Mouse (Mus musculus) erythroblast, embryonic 14.5 days (primary cell): ENCODE results near the gene Ttc1. TPM values are rescaled to one million over a fixed set of nuclear protein-coding genes. Genes with fewer than 3 reads are reported as not detected.

ENCODE experiments used
- H3K27me3 ChIP-seq: 2 replicates; pipeline ENCODE4 v1.6.1; 2012; ENCODE audit warnings: inconsistent platforms; ENCODE audit not compliant: control insufficient read depth
- H3K36me3 ChIP-seq: 2 replicates; pipeline ENCODE4 v1.6.1; 2012; ENCODE audit warnings: mild to moderate bottlenecking, inconsistent platforms; ENCODE audit not compliant: control insufficient read depth
- H3K4me1 ChIP-seq: 2 replicates; pipeline ENCODE4 v1.6.1; 2012; ENCODE audit warnings: inconsistent platforms; ENCODE audit not compliant: control insufficient read depth
- H3K4me3 ChIP-seq: replicated peaks from 2 replicates; pipeline ENCODE3; 2012; ENCODE audit warnings: moderate library complexity, mild to moderate bottlenecking, inconsistent platforms
- H3K9me3 ChIP-seq: 2 replicates; pipeline ENCODE4 v1.6.1; 2012; ENCODE audit warnings: low read length, inconsistent platforms, mixed read lengths; ENCODE audit not compliant: control insufficient read depth
- GATA1 ChIP-seq: IDR thresholded peaks from 2 replicates; pipeline ENCODE4 v1.6.1; 2012; ENCODE audit warnings: low read length, inconsistent platforms, mixed read lengths
- TAL1 ChIP-seq: IDR thresholded peaks from 3 replicates; pipeline ENCODE4 v1.6.1; 2012; ENCODE audit warnings: low read length, inconsistent platforms, mixed read lengths
- polyA plus RNA-seq: library from polyadenylated mRNA; stranded (reverse); fragments of >175 nt; gene quantifications from 2 replicates; pipeline ENCODE4 v1.2.3, GENCODE M21; 2012

The Ttc1 gene
- polyA plus RNA-seq, 1 experiment: 1.1 TPM

DNA sequence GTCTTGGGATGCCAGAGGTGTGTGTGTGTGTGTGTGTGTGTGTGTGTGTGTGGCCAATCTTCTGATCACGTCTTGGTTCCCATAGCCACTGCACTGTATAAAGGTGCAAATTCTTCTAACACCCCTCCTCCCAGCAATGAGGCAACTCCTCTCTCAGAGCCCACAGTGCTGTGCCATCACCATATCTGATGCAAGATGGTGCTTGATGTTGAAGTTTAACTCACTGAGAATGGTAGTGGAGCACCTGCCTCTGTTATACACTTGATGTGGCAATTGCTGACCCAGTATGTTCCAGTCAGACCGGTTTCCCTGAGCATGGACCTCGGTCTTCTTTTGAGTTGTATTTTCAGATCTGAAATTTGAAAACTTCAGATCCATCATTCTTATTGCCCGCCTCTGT lies 22.3 kb upstream of the Ttc1 start:
- H3K4me1 ChIP-seq: peaks cover 4% of the 10 kb centered on the region
- H3K4me3 ChIP-seq: no peak overlapping the region
- peaks cover 27% of the 10 kb centered on the region for H3K27me3 ChIP-seq
- no peak for TF ChIP-seq TAL1
- TF ChIP-seq GATA1: no peak
- no peaks in the 10 kb centered on the region for H3K36me3 ChIP-seq
- no peaks in the 10 kb centered on the region for H3K9me3 ChIP-seq

GRCm38 (mm10) chr11:43767749-43768148 lies 19.9 kb upstream of the Ttc1 start:
- peaks cover 25% of the 10 kb centered on the region for H3K27me3 ChIP-seq
- no peaks in the 10 kb centered on the region for H3K9me3 ChIP-seq
- H3K4me1 ChIP-seq: peaks cover 4% of the 10 kb centered on the region
- no peak overlapping the region for H3K4me3 ChIP-seq
- TF ChIP-seq TAL1 (no peak), GATA1 (no peak)
- H3K36me3 ChIP-seq: no peaks in the 10 kb centered on the region

DNA sequence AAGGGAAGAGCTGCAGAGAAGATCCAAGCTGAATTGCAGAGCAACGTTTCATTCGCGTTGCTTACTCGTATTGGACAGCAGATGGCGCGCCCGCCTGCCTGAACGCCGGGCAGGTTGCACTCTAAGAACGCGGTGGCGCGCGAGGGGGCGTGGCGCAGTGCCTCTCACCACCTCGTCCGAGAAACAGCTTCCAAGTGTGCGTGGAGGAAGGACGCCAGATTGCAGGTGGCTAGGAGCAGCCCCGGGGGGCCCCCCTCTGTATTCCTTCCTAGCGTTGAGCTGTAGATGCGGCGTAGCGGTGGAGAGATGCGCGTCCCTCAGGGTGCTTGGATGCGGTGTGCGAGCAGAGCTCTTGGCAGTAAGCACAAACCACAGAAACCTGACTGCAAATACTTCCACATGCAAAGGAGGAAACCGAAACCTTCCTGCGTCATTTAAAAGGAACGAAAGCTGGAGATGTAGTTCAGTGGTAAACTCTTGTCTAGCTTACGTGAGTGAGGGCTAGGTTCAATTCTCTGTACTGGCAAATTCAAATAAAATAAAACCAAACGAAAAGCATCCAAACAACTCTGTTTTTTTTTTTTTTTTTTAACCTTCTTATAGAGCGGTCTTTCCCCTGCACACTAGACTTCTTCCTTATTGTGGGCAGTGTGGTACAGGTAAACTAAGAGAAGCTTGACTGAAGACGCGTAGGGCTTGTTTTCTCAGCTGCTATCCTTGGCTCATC lies 19.3 kb upstream of the Ttc1 start:
- H3K36me3 ChIP-seq: no peaks in the 10 kb centered on the region
- peaks cover 4% of the 10 kb centered on the region for H3K4me1 ChIP-seq
- TF ChIP-seq TAL1 (no peak), GATA1 (no peak)
- peaks cover 28% of the 10 kb centered on the region for H3K27me3 ChIP-seq
- H3K4me3 ChIP-seq: peak overlapping the region; percentile 9
- no peaks in the 10 kb centered on the region for H3K9me3 ChIP-seq

DNA sequence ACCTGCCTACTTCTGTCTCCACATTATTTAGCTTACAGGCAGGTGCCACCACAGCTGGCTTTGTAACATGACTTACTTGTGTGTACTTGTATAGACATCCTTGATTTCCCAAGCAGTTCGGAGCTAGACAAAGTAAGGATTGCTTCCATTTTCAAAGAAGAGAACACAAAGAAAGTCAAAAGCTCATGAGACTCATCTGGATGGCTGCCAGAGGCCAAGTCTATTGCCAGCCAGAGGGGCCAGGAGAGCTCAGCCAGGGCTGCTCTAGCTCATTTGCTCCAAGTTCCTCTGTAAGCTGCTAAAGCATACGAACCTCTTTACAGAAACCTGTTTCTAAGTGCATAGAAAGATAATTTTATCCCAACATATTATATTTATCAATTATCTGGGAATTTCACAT lies 10.6 kb upstream of the Ttc1 start:
- H3K27me3 ChIP-seq: peaks cover 16% of the 10 kb centered on the region
- H3K9me3 ChIP-seq: no peaks in the 10 kb centered on the region
- H3K4me3 ChIP-seq: no peak overlapping the region
- H3K4me1 ChIP-seq: no peaks in the 10 kb centered on the region
- no peaks in the 10 kb centered on the region for H3K36me3 ChIP-seq
- TF ChIP-seq GATA1: no peak
- TF ChIP-seq TAL1: no peak

DNA sequence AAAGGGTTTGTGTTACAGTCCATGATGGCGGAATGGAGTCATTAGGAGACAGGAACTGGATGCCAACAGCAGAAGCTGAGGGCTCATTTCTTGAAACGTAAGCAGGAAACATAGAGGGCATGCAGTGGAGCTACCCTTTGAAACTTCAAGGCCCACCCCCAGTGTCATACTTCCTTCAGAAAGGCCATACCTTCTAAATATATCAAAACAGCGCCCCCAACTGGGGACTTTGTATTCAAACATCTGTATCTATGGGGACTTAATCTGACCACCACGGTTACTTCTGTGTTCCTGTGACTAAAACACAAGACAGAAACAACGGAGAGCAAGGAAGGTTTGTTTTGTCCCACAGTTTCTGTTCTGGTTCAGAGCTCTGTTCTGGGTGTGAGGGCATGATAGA lies 7.6 kb upstream of the Ttc1 start:
- Histone ChIP-seq H3K9me3 (no peaks in the 10 kb centered on the region), H3K4me1 (no peaks in the 10 kb centered on the region), H3K27me3 (peaks cover 12% of the 10 kb centered on the region), H3K4me3 (no peak overlapping the region), H3K36me3 (no peaks in the 10 kb centered on the region)
- TF ChIP-seq TAL1: no peak
- no peak for TF ChIP-seq GATA1

DNA sequence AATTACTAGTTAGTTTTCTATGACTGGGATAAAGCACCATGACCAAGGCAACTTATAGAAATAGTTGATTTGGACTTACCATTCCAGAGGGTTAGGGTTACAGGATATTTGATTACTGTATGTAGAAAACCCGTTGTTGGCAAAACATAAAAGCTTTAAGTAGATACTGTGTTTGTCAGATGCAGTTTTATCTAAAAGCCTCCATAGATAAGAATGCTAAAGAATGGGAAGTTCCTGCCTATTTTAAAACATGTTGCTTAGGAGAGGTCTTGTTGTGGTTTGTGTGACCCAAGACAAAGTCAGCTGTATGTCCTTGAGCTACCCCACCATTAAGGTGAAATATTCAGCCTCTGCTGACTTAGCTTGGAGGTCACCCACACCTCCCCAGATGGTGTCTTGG lies 6.8 kb upstream of the Ttc1 start:
- H3K9me3 ChIP-seq: no peaks in the 10 kb centered on the region
- H3K36me3 ChIP-seq: no peaks in the 10 kb centered on the region
- H3K27me3 ChIP-seq: peaks cover 12% of the 10 kb centered on the region
- no peak overlapping the region for H3K4me3 ChIP-seq
- no peak for TF ChIP-seq TAL1
- no peak for TF ChIP-seq GATA1
- H3K4me1 ChIP-seq: no peaks in the 10 kb centered on the region

- no peak for TF ChIP-seq GATA1
- TF ChIP-seq TAL1: no peak
- Histone ChIP-seq H3K27me3 (peaks cover 12% of the 10 kb centered on the region), H3K36me3 (no peaks in the 10 kb centered on the region), H3K4me1 (peaks cover 13% of the 10 kb centered on the region), H3K4me3 (no peak overlapping the region), H3K9me3 (no peaks in the 10 kb centered on the region)
Measured at GRCm38 (mm10) chr11:43751542-43751941, 3.7 kb upstream of the Ttc1 start.

GRCm38 (mm10) chr11:43728737-43729301 lies 19.0 kb downstream of the Ttc1 start:
- Histone ChIP-seq H3K4me3 (no peak overlapping the region), H3K4me1 (no peaks in the 10 kb centered on the region; the same call in 1 of the 2 replicates), H3K36me3 (peaks cover 71% of the 10 kb centered on the region), H3K9me3 (no peaks in the 10 kb centered on the region), H3K27me3 (no peaks in the 10 kb centered on the region)
- TF ChIP-seq GATA1: no peak
- no peak for TF ChIP-seq TAL1

- no peaks in the 10 kb centered on the region for H3K9me3 ChIP-seq
- no peak for TF ChIP-seq TAL1
- no peak for TF ChIP-seq GATA1
- no peaks in the 10 kb centered on the region for H3K27me3 ChIP-seq
- peaks cover 69% of the 10 kb centered on the region for H3K36me3 ChIP-seq
- no peak overlapping the region for H3K4me3 ChIP-seq
- no peaks in the 10 kb centered on the region; the same call in 1 of the 2 replicates for H3K4me1 ChIP-seq
Measured at GRCm38 (mm10) chr11:43727796-43728195, 20.0 kb downstream of the Ttc1 start.
